Mouse (Mus musculus) adrenal gland, postnatal 14 days (tissue): ENCODE measurements around the gene Nemp1. TPM values are rescaled to one million over a fixed set of nuclear protein-coding genes. Genes with fewer than 3 reads are reported as not detected.
A peak's percentile ranks its signal among the peaks of the same experiment; 100 is the strongest.

ENCODE experiments used
- DNase-seq: peaks from one replicate; pipeline ENCODE4 v3.0.0; 2021; ENCODE audit warnings: mixed read lengths
- long read RNA-seq, 2 experiments: library from polyadenylated mRNA; stranded (forward); transcript quantifications; one replicate each; pipeline ENCODE4 v2.0.0; 2021
- total RNA-seq: library from RNA; stranded (reverse); gene quantifications from 2 replicates; pipeline ENCODE4 v1.2.3, GENCODE M21; 2021

Nemp1 gene
- total RNA-seq, result 9.2 and 9.4 TPM in 2 replicates
- long read RNA-seq, experiment 1, full-length matches to known transcripts, result 1 of 3 reads
- long read RNA-seq, experiment 1, partial matches to known transcripts, result 0 of 3 reads
- long read RNA-seq, experiment 1, other reads (novel, unspliced or antisense), result 2 of 3 reads
- long read RNA-seq, experiment 2, partial matches to known transcripts, result 0 of 3 reads
- long read RNA-seq, experiment 2, other reads (novel, unspliced or antisense), result 1 of 3 reads

- peak; percentile 92 for DNase-seq
These were observed at the start of gene Nemp1 for GRCm38 (mm10) chr10:127666501-127667268. Gene Nemp1 (plus strand): TSS chr10:127666901.

- DNase-seq, result peak; percentile 38
These were observed 49.4 kb upstream of the Nemp1 start for GRCm38 (mm10) chr10:127617294-127617693.

GRCm38 (mm10) chr10:127618173-127618572 is 48.5 kb upstream of the Nemp1 start:
- DNase-seq, result peak; percentile 29

GRCm38 (mm10) chr10:127619119-127619721 is 47.5 kb upstream of the Nemp1 start:
- DNase-seq, result peak; percentile 44

DNA sequence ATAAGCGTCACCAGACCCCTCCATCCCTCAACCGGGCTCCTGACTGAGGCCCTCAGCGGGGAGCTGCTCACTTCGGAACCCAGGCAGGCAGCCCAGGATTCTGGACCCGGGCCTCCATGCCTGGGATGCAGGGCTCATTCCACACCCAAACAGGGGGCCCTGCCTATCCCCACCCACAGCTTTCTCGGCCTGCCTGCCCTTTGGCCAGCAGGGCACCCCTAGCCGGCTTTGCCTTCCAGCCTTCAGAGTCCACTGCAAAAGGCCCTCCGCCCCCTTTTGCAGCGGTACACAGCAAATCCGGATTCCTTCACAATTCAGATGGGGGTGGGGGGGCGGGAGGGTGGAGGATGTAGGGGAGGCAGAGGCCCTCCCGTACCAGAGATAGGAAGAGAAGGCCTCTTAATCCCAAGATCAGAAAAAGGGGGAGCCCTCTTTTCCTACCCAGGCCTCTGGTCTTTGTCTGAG is 46.7 kb upstream of the Nemp1 start:
- DNase-seq, result peak; percentile 43

- DNase-seq, result peak; percentile 28
These were observed 46.1 kb upstream of the Nemp1 start, which contains the start of gene Lrp1 for GRCm38 (mm10) chr10:127620406-127621190. Gene Lrp1 (minus strand): TSS chr10:127621148.

DNA sequence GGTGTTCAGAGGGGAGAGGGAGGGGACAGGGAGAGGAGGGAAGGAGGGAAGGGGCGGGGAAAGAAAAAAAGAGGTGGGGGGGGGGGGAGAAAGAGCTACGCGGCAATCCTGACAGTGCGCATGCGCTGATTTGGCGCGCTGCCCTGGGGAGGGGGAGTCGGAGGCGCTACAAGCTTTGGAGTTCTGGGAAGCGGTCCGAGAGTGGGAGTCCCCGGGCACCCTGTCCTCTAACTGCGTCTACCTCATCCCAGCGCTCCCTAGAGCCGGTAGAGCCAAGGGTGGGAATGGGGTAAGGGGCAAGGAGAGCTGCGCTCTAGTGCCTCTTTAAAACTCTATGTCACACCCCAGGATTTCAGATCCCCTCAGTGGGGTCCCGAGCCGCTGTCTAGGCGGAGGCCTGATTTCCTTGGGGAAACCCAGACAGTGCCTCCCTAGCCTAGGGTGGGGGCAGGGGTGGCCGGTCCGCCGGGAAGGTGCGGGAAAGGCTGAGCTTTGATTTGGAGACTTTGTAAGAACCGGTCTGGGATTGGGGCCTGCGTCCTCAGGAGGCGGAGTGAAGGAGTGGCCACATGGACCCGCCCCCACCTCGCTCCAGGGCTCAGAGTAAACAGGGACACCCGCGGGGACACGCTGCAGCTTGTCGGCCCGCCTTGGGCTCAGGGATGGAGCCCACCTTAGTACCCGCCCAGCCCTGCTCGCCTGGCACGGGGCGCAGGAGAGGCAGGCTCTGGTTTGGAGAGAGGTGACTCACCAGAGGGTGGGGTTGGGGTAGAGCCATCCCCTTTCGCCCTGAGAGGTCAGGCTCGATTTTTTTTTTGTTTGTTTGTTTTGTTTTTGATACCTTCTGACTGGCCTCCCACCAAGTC is 45.3 kb upstream of the Nemp1 start:
- peak; percentile 95 for DNase-seq

GRCm38 (mm10) chr10:127622057-127622392 is 44.7 kb upstream of the Nemp1 start:
- DNase-seq, result peak; percentile 87

GRCm38 (mm10) chr10:127622661-127623060 is 44.0 kb upstream of the Nemp1 start:
- DNase-seq, result no peak

DNA sequence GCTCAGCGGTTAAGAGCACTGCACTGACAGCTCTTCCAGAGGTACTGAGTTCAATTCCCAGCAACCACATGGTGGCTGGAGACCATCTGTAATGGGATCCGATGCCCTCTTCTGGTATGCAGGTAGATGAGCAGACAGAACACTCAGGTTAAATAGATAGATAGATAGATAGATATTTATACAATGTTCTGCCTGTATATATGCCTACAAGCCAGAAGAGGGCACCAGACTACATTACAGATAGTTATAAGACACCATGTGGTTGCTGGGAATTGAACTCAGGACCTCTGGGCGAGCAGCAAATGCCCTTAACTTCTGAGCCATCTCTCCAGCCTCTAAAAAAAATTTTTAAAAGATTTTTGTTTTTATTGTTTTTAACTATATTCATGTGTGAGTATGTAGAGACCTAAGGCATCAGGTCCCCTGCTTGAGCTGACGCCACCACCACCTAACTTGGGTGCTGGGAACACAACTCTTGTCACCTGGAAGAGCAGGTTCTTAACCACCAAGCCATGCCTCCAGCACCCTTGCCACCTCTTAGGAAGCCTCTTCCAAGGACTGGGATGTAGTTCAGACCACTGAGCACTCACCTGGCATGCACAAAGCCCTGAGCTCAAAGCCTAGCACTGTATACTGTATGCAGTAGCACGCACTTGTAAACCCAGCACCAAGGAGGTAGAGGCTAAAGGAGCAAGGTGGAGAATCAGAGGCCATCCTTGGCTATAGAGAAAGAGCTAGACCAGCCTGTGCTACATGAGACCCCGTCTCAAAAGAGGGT is 43.1 kb upstream of the Nemp1 start:
- no peak for DNase-seq

GRCm38 (mm10) chr10:127626433-127626832 is 40.3 kb upstream of the Nemp1 start:
- peak; percentile 53 for DNase-seq

GRCm38 (mm10) chr10:127631261-127632214 is 35.2 kb upstream of the Nemp1 start:
- DNase-seq, result peak; percentile 30

- no peak for DNase-seq
These were observed 33.9 kb upstream of the Nemp1 start for GRCm38 (mm10) chr10:127632668-127633271.

DNA sequence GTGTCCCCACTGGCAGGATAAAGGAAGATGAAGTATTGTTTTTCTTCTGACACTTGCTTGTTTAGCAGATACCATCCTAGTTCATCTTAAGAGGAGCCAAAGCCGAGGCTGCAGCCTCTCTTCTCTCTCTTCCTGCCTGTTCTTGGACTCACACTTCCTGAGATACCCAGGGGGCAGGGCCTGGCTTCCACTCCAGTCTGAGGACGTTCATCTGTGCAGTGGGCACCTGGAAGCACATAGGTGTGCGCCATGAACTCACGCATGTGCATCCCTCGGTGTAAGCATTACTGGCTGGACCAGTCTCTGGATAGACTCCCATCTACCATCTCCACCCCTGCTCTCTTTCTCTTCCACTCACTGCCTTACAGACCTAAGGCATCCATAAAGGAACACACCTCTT is 26.3 kb upstream of the Nemp1 start:
- DNase-seq, result no peak

- peak; percentile 95 for DNase-seq
These were observed 24.6 kb upstream of the Nemp1 start for GRCm38 (mm10) chr10:127641861-127642771.

DNA sequence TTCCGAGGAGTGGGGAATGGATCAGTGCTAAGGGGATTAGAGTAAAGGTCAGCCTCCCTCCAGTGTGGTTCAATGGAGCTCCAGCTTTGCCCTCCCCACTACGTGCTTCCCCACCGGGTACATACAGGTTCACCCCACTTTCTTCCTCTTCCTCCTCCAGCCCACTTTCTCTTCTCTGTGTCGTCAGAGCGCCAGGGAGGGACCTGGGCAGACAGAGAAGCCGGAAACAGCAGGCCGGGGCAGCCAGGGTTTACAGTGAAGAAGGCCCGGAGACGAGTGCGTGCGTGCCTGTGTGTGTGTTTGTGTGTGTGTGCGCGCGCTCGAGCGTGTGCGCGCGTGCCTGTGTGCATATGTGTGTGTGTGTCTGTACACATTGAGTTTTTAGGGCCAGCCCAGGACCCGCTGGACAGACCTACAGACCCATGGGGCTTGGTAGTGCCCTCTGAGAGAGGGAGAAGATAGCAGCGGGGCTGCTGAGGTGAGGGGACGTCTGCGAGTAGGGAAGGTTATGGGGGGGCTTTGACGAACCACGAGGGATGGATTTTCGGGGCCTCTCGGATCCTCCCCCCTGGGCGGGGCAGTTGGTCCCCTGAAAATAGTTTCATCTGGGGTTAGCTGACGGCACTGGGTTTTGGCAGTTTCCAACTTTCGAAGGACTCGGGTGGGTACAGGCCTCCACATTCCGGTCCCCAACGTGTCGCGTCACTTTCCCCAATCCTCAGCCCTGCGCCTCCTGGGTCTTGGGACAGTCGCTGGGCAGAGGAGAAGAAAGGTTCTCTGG is 23.7 kb upstream of the Nemp1 start, which contains the start of gene Stat6:
TSS of gene Stat6 (plus strand) at position 215 of the 781 bp plus-strand sequence.
- peak; percentile 90 for DNase-seq
